Mouse (Mus musculus) gastrocnemius, postnatal 14 days (tissue): Measurements from ENCODE around the gene Phb2. TPM values are rescaled to one million over a fixed set of nuclear protein-coding genes. Genes with fewer than 3 reads are reported as not detected.

Experiments used
- DNase-seq: peaks from one replicate; pipeline ENCODE4 v3.0.0; 2021; ENCODE audit warnings: mixed read lengths
- intact Hi-C: fragments of 180-260 bp; cut with DNase I; formaldehyde crosslinking; loops from one replicate; pipeline ENCODE4 v1.15.1; 2025; ENCODE audit warnings: low total_unique reads
- total RNA-seq, 2 experiments: library from RNA; stranded (reverse); gene quantifications; 2 replicates each; pipeline ENCODE4 v1.2.3; 2021

The Phb2 gene
- total RNA-seq, 2 experiments from 2014 or later = 179 to 184 TPM

DNA sequence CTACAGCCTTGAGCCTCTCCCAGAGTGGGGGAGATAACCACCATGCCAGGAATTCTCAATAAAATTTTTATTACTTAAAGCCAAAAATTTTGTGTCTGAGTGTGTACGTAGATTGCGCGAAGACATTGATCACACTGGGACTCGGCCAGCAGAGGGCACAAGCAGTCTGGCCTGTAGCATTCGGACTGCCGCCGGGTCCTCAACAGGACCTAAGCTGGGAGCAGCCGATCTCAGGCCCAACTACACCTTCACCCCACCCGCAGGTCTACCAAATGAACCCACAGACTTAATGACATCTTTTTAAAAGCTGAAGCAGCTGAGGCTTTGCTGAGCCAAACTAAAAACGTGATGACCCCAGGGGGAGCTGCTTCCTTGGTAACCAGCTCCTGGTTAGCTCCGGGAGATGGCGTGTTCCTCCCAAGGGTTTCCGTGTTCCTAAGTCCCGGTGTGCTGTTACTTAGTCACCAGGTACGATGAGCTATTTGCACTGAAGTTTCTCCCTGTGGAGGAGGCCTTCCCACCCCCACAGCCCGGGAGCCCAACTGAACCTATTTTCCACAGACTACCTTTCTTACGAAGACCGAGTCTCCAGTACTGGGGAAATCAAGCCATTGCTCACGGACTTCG, 4.8 kb downstream of the Phb2 start:
- intact Hi-C loops = no loop called here
- DNase-seq = no peak

DNA sequence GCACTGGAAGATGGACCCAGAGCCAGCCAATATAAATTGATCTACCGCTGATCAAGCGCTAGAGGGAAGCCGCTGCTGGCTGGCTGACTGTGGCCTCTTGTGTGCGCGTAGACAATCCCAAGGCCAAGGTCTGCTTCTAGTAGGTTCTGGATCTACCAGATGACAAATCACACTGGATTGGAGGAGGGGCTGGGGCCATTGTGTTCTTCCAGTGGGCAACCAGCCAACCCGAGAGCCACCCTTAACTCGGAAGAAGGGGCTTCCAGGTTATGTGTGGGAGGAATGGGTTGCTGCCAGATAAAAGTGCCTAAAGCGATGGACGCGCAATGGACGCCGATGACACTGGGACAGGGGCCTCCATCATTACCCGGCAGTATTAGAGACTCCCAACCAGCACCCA, 5.8 kb downstream of the Phb2 start:
- intact Hi-C loops = no loop called here
- no peak for DNase-seq

GRCm38 (mm10) chr6:124718703-124719102, 6.6 kb downstream of the Phb2 start:
- no peak for DNase-seq
- intact Hi-C loops = no loop called here

- no peak for DNase-seq
- intact Hi-C loops = no loop called here
Measured at GRCm38 (mm10) chr6:124719354-124719978, 7.3 kb downstream of the Phb2 start.

DNA sequence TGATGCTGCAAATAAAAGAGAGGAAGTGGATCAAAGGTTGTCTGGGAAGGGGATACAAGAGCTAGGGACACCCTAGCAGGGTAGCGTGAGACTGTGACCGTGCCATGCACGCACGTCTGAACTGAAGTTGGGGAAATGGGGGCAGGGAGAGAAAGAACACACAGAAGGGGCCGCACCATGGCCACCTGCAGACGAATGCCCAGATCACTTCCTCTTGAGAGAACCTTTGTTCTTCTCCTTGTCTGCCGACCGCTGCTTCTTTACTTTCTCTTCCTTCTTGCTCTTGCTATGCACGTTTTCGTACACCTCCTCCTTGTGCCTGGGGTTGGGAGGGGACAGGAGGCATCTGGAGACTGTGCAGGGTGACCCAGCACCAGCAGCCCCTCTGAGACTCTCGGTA, 8.8 kb downstream of the Phb2 start:
- DNase-seq = no peak
- intact Hi-C loops = no loop called here

DNA sequence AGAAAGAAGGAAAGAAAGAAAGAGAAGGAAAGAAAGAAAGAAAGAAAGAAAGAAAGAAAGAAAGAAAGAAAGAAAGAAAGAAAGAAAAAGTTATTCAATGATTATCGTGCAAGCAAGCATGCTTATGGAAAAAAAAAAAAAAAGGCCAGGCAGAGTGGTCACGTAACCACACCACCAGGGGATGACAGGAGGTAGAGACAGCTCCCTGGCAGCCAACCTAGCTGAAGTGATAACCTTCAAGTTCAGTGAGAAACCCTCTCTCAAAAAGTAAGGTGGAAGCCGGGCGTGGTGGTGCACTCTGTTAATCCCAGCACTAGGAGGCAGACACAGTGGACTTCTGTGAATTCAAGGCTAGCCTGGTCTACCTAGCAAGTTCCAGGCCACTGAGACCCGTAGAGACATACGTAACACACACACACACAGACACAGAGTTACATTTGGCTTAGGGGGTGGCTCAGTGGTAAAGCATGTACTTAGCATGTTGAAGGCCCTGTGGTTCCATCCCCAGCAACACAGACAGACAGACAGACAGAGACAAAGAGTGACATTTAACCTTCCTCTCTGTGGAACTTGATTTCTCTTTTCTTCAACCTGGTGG, 10.8 kb downstream of the Phb2 start:
- intact Hi-C loops = no loop called here
- DNase-seq = no peak

GRCm38 (mm10) chr6:124723541-124723940, 11.4 kb downstream of the Phb2 start:
- DNase-seq = no peak
- intact Hi-C loops = no loop called here

GRCm38 (mm10) chr6:124724472-124724871, 12.3 kb downstream of the Phb2 start:
- DNase-seq = no peak
- intact Hi-C loops = no loop called here

DNA sequence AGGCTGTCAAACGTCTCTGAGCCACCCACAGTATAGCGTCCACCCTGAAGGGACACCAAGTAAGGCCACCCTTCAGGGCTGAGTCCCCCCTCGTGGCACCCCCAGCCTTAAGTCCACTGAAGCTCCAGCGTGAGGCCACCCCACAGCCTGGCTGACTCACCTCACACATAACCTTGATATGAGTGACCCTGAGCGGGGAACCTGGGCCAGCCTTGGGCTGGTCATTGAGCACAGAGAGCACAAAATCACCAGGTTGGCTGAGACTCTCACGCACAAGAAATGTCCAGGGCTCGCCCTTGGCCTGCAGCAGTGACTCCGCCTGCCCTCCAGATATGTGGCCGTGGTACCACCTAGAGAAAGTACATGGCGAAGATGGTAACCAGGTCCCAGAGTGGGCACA, 16.5 kb downstream of the Phb2 start:
- intact Hi-C loops = no loop called here

GRCm38 (mm10) chr6:124729850-124730705, 17.9 kb downstream of the Phb2 start:
- intact Hi-C loops = no loop called here

More for the DNA sequence above, 16.5 kb downstream of the Phb2 start:
- no peak for DNase-seq

GRCm38 (mm10) chr6:124731038-124731437, 18.9 kb downstream of the Phb2 start:
- no peak for DNase-seq
- intact Hi-C loops = no loop called here

More at GRCm38 (mm10) chr6:124729850-124730705, 17.9 kb downstream of the Phb2 start:
- no peak for DNase-seq

DNA sequence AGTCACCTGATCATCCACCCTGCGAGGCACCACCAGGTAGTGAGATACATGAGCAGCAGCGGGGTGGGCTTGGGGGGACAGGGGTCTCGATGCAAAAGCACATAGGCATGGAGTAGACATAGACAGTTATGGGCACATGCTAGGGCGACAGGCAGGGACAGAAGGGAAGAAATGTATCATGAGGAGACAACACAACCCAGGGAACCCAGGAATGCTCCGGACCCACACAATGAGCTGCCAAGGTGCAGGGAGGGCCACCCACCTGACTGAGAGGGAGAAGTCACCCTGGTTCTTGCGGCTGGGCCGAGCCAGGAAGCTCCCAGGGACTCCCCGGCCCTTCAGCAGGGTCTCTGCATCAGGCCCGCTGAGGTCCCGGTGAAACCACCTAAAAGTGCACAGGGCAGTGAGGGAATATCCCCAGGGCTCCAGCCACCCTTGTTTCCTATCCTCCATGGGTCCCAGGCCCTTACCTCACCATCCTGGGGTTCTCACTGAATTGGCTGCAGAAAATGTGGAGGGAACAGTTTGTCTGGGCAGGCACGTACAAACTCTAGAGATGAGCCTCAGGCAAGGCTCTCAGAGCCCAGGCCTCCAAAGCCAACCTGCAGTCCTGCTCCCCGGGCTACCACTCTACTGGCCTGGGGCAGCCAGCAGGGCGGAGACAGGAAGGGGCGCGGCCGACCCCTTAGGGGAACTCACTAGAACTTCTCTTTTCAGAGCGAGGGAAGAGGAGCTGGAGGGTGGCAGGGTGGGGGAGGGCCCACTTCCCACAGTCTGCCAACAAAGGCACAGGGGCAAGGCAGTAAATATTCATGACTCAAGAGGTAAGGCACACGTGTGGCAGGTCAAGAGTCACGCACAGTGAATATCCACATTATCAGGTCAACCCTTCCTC, 20.6 kb downstream of the Phb2 start:
- intact Hi-C loops = no loop called here
- DNase-seq = peak; percentile 49

DNA sequence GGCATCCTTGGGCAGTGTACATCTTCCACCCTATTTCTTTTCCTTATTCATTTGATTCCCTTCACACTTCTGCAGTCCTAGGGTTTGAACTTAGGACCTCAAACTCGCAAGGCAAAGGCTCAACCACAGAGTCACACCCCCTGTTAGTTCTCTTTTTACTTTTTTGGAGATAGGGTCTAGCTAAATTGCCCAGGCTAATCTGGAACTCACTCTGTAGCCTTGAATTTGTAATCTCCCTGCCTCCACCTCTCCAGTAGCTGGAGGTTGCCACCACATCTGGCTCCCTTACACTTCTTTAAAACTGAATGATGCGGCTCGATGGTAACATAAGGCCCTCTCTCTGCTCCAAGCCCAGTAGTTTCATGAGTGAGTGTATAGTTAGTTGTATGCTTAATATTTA, 22.3 kb downstream of the Phb2 start:
- DNase-seq = no peak
- intact Hi-C loops = no loop called here

GRCm38 (mm10) chr6:124737040-124737439, 24.9 kb downstream of the Phb2 start:
- DNase-seq = no peak
- intact Hi-C loops = no loop called here

GRCm38 (mm10) chr6:124738511-124739023, 26.4 kb downstream of the Phb2 start, which contains the start of gene Ptpn6:
TSS of gene Ptpn6 (minus strand) at chr6:124738714.
- intact Hi-C loops = no loop called here
- DNase-seq = peak; percentile 30

GRCm38 (mm10) chr6:124739231-124739796, 27.2 kb downstream of the Phb2 start:
- intact Hi-C loops = no loop called here
- no peak for DNase-seq

GRCm38 (mm10) chr6:124740211-124740887, 28.2 kb downstream of the Phb2 start:
- peak; percentile 49 for DNase-seq
- intact Hi-C loops = no loop called here
